Mouse (Mus musculus): ENCODE data around the gene Cntrob.
"Not testable (repeated sequence)": the region's sequence is repeated elsewhere in the genome, so short reads cannot be mapped to it uniquely, and the experiment has no call there.

Gene Cntrob

DNA sequence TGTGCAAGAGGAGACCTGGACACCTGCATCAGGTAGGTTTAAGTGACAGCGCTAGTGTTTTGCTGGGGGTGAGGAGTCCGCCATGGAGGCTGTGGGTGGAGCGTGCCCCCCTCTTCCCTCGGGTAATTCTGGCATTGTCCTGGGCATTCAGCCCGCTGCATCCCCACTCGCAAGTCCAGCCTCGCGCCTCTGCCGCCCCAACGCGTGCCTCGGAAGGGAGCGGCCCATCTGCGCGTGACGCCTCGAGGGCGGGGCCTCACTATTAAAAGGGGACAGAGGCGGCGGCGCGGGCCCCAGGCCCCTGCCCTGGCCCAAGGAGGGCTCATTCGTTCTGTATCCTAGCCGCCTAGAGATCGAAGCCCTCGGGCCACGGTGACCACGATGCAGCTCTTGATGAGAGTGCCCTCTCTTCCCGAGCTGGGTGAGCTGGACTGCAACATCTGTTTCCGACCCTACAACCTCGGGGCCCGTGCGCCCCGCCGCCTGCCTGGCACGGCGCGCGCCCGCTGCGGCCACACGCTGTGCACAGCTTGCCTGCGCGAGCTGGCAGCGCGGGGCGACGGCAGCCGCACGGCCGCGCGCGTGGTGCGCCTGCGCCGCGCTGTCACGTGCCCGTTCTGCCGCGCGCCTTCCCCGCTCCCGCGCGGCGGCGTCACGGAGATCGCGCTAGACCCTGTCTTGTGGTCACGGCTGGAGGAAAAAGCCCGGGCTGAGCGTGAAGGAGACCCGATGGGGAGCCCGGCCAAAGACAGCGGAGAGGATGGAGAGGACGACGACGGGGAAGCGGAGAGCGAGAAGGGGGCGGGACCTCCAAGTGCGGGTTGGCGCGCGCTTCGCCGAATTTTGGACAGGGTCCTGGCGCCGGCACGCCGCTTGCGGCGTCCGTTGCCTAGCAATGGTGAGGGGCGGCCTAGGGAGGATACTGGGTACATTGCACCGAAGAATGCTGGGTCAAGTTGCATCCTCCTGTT, 16.9 kb upstream of the Cntrob start, which contains the start of gene Rnf227:
Gene Rnf227 (plus strand): TSS at position 301 of the 971 bp plus-strand sequence.
- DNase-seq: peak; percentile 77

GRCm38 (mm10) chr11:69334796-69335195, 11.2 kb upstream of the Cntrob start:
- DNase-seq: no peak

DNA sequence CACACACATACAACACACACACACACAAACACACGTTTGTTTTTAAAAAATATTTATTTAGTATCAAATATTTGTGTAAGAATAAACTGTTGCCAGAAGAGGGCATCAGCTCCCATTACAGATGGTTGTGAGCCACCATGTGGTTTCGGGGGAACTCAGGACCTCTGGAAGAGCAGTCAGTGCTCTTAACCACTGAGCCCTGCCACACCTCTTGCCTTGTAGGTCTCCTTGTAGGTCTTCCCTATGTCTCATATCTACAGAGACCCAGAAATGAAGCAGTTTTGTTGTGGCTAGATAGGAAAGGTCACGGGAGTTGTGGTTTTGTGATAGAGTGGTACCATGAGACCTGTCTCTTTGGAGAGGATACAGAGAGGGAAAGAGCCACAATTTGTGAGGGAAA, 10.3 kb upstream of the Cntrob start:
- DNase-seq: no peak

DNA sequence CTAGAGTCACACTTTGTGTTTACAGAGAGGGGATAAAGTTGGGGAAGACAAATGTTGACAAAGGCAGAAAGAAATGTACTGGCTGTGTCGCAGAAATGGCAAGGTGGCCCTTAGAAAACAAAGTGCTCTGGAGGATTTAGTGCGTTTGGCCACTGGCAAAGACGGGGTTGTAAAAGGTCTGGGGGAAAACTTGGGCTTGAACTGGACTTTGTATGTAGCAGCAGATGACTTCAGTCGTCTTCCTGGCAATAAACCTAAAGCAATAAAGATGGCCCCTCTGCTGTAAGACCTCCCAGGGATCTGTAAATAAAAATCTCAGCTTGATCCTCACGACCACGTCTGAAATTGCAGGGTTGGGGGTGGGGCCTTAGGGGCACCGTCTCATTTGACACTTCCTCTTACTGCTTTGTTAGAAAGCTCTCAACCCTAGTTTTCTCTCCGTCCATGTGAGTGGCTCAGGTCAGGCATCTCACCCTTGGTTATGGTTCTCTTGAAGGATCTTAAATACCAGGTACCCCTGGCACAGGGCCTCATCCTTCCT, 9.2 kb upstream of the Cntrob start:
- DNase-seq: no peak

GRCm38 (mm10) chr11:69331929-69332405, 8.4 kb upstream of the Cntrob start:
- DNase-seq: peak; percentile 80

- no peak for DNase-seq
Observed at GRCm38 (mm10) chr11:69331152-69331551, 7.6 kb upstream of the Cntrob start.

DNA sequence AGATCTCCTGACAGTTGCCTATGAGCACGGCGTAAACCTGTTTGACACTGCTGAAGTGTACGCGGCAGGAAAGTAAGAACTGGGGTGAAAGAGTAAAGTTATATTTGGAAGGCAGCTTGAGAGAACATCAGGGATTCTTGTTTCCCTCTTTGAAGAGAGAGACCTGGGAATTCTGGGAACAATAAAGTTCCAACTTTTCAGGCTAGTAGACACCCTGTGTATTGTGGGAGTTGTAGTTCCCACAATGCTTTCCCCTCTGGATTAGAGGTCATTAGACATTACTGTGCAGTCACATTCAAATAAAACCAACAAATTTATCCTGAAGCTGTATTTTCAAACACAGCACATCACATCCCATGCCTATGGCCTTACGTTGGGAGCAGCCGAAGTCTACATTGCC, 4.9 kb upstream of the Cntrob start:
- no peak for DNase-seq

GRCm38 (mm10) chr11:69327648-69328047, 4.1 kb upstream of the Cntrob start:
- DNase-seq: no peak

DNA sequence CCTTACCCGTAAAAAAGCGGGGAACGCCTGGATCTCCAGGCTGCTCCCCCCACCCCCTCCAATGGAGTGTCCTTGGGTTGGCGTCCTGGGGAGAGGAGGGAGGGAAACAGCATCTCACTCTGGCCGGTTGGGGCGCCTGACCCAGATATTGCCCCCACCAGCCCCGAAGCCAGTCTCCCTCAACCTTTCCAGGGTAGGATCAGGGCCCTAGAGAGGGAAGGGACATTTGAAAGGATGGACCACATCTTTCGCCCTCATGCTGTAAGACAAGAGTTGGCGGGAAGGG, 3.5 kb upstream of the Cntrob start:
- DNase-seq: no peak

DNA sequence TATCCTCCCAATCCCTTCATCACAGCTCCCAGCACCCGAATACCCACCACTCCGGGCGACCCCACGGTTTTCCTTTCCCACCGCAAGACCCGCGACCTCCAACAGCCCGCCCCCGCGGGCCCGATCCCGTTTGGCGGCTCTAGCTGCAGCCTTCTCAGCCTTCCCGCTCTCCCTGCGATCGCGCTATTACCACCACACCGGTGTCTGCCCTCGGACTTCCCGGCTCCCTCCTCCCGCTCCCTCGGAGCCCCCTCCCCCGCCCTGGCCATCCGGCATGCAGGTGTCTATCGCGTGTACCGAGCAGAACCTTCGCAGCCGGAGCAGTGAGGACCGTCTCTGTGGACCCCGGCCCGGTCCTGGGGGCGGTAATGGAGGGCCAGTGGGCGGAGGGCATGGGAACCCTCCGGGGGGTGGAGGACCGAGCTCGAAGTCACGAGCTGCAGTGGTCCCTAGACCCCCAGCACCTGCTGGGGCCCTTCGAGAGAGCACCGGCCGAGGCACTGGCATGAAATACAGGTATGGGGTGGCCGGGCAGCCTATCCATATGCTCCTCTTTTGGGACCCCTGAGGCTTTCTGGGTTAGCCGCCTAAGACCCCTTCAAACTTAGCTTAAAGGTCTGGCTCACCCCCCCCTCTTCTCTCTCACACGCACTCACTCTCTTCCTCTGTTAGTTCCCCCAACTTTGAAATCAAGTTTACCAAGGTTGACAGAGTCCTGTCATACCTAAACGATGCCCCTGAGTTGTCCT, 3.0 kb upstream of the Cntrob start:
- peak; percentile 66 for DNase-seq

GRCm38 (mm10) chr11:69325628-69326407, 2.2 kb upstream of the Cntrob start, which contains the start of gene Kcnab3:
Kcnab3 (plus strand) TSS chr11:69326258.
- DNase-seq: peak; percentile 82

- DNase-seq: no peak
Observed at GRCm38 (mm10) chr11:69324749-69325148, 1.2 kb upstream of the Cntrob start.

DNA sequence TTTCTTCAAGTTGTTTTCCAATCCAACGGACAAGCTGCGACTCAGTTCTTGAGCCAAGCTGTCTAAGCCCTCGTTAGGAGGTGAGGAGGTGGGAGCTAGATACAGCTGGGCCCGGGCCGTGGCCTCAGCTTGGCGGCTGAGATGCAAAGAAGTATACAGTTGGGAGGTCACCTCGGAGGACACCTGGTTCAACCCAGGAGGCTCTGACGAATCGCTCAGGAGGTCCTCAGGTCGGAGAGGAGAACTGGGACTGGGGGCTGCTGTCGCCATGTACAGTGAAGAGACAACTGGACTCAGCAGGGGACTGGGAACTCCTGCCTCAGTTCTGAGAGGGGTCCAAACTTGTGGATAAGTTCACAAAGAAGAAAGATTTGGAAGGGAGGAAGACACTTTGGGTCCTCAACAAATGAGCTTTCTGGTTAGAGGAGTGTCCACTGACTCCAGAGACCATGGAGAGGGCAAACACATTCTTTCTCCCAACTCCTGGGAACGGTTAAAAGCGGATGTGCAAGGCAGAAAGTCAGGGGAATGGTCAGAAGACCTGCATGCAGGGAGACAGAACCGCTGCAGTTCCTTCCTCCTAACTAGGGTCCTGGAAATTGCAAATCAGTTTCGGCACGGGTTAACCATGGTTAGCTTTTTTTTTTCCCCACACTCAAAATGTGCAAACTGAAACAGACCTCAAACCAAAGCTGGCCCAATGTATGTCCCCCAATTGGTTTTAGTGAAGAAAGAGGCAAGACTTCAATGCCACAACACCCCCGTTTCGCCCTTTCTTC, 693 bp downstream of the Cntrob start:
- no peak for DNase-seq

DNA sequence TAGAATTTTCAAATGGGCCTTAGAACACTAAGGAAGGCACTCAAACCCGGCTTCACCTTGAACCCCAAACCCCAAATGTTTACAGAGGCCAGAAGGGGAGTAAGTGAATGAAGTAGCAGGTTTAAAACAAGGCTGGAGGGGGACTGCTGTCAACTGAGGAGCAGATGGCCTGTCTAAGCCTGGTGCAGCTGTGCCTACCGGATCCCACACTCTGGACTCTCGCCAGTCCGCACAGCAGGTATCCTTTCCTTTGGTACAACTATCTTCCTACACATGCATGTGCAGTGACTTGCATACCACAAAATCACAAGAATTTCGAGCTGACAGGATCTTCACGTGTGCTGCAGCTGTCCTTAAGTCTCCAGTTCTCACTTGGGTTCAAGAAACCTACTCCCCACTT, 1.6 kb downstream of the Cntrob start:
- no peak for DNase-seq

DNA sequence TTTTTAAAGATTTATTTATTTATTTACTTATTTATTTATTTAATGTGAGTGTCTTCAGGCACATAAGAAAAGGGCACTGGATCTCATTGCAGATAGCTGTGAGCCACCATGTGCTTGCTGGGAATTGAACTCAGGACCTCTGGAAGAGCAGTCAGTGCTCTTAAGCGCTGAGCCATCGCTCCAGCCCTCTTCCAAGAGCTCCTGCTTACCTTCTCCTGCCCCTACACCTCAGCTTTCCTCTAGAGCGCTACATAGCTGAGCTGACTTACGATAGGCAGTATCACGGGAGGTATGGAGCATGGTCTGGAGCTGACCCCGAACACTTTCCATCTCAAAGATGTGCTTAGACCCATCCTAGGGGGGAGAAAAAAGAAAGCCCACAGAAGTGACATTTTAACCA, 2.0 kb downstream of the Cntrob start:
- DNase-seq: no peak

- DNase-seq: not testable (repeated sequence)
Observed at GRCm38 (mm10) chr11:69318000-69318399, 5.6 kb downstream of the Cntrob start.

GRCm38 (mm10) chr11:69316361-69316760, 7.2 kb downstream of the Cntrob start:
- no peak for DNase-seq

- no peak for DNase-seq
Observed at GRCm38 (mm10) chr11:69311266-69311665, 12.3 kb downstream of the Cntrob start.

DNA sequence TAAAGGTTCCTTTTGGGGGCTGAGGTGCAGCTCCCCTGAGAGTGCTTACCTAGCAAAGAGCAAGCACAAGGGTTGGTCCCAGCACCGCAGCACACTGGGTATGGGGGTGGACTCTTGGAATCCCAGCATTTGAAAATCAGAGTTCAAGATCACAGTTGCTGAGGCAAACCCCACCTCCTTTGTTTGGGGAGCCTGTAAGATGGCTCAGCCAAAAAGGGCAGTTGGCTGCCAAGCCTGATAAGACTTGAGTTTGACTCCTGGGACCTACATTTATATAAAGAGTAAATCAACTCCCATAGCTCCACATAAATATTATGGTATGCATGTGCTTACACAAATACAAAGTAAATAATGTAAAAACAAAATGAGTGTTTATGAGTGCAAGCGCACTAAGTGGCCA, 17.5 kb downstream of the Cntrob start:
- no peak for DNase-seq

- no peak for DNase-seq
Observed at GRCm38 (mm10) chr11:69305291-69305690, 18.3 kb downstream of the Cntrob start.

GRCm38 (mm10) chr11:69302817-69303216, 20.8 kb downstream of the Cntrob start:
- DNase-seq: no peak

GRCm38 (mm10) chr11:69298231-69298630, 25.3 kb downstream of the Cntrob start:
- DNase-seq: no peak

Measured in cerebellum, adult 11-12 months (tissue).